Mouse (Mus musculus): ENCODE measurements around the gene Hspbap1.

GRCm38 (mm10) chr16:35738096-35738767 lies 31.9 kb upstream of the Hspbap1 start:
- TF ChIP-seq CTCF (IDR thresholded peaks at IDR 0.05; ENCODE audit: extremely low read depth, insufficient read depth, insufficient read length, insufficient replicate concordance) (no peak), POLR2A (IDR thresholded peaks at IDR 0.05; ENCODE audit: low read depth, low read length) (no peak)

All from spleen, adult 2 months (tissue).